Mouse (Mus musculus) midbrain, embryonic 13.5 days (tissue): ENCODE measurements around the gene Mrpl40. TPM values are rescaled to one million over a fixed set of nuclear protein-coding genes. Genes with fewer than 3 reads are reported as not detected.
"Not testable (repeated sequence)": the region's sequence is repeated elsewhere in the genome, so short reads cannot be mapped to it uniquely, and the experiment has no call there.

Experiments
- ATAC-seq: fragments of 200-750 bp; cut with Nextera tagmentation; 2 replicates; pipeline ENCODE4 v1.8.0; 2017; ENCODE audit warnings: mild to moderate bottlenecking, moderate TSS enrichment, moderate library complexity
- H3K27ac ChIP-seq: fragments of 300-500 bp; sonication (generic); 2 replicates; pipeline ENCODE4 v1.5.1; 2015; ENCODE audit warnings: inconsistent platforms, mild to moderate bottlenecking, moderate library complexity
- H3K27me3 ChIP-seq: fragments of 300-500 bp; sonication (generic); 2 replicates; pipeline ENCODE4 v1.6.1; 2015; ENCODE audit warnings: mild to moderate bottlenecking, inconsistent platforms
- H3K36me3 ChIP-seq: fragments of 300-500 bp; sonication (generic); 2 replicates; pipeline ENCODE4 v1.6.1; 2015; ENCODE audit warnings: mild to moderate bottlenecking, inconsistent platforms
- H3K4me1 ChIP-seq: fragments of 300-500 bp; sonication (generic); replicated peaks from 2 replicates; pipeline ENCODE4 v1.6.1; 2015; ENCODE audit warnings: inconsistent platforms
- H3K4me2 ChIP-seq: fragments of 300-500 bp; sonication (generic); replicated peaks from 2 replicates; pipeline ENCODE4 v1.6.1; 2015; ENCODE audit warnings: moderate library complexity, mild to moderate bottlenecking, inconsistent platforms
- H3K4me3 ChIP-seq: fragments of 300-500 bp; sonication (generic); replicated peaks from 2 replicates; pipeline ENCODE4 v1.5.1; 2015; ENCODE audit warnings: mild to moderate bottlenecking, inconsistent platforms
- H3K9ac ChIP-seq: fragments of 300-500 bp; sonication (generic); replicated peaks from 2 replicates; pipeline ENCODE4 v1.6.1; 2015; ENCODE audit warnings: mild to moderate bottlenecking, inconsistent platforms
- H3K9me3 ChIP-seq: fragments of 300-500 bp; sonication (generic); 2 replicates; pipeline ENCODE4 v1.6.1; 2016; ENCODE audit warnings: mild to moderate bottlenecking, inconsistent platforms
- WGBS: fragments of 180-500 bp; shearing (Covaris S2); methylation state at CpG from one replicate; pipeline ENCODE4 v1.1.7; 2015; 5-methylcytosine and 5-hydroxymethylcytosine counted together
- polyA plus RNA-seq: library from polyadenylated mRNA; unstranded; fragments of >200 nt; fragmentation: Nextera tagmentation; extraction: Ambion mirVana; gene quantifications from 2 replicates; pipeline ENCODE4 v1.2.1, GENCODE M21; 2015

Mrpl40 gene
- 70.2 and 74.3 TPM in 2 replicates for polyA plus RNA-seq

DNA sequence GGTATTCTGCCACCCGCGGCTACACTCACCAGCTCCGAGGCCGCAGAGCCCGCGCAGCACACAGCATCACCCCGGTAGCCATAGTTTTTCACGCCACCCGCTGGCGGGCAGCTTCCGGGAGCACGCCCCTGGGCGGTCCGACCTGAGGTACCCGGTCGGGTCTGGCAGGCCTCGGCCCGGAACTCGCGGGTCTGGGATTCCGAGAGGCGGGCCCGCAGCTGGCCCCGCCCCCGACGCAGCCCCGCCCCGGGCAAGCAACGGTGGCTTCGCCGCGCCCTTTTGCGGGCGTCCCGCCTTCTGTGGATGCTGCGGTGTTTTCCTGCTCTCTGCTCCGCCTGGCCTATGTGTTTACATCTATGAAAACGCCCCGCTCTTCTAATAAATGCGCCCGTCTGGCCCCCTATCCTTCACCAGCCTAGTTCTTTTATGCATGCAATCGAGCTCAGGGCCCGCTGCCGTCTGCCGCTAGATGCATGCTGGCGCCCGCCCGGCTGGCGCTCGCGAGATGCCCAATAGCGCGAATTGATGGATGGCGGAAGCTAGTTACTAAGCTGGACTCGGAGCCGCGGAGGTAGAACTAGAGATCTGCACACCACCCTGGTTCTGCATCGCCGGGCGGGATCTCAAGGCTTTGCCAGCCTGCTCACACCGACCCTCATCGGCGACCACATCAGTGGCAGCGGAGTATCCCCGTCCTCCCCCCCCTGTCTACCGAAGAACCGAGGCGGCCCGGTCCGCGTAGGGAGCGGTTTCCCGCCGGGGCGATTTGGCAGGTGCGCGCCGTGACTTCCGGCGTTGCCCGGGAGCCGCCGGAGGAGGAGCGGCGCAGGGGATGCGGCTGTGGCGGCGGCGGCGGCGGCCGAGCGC lies at the start of gene Mrpl40, which contains the start of gene Hira:
Gene Mrpl40, minus strand, starts transcription at position 421 of the 867 bp plus-strand sequence.
Gene Hira, plus strand, starts transcription at position 596 of the 867 bp plus-strand sequence.
- peak within 1 kb of the TSS; percentile 96 for H3K27ac ChIP-seq
- peak; percentile 95 for ATAC-seq
- WGBS: under 1% methylated on average over 90 of the region's 93 CpGs
- H3K4me3 ChIP-seq: peak within 1 kb of the TSS; percentile 97
- H3K27me3 ChIP-seq: no peaks in the 10 kb centered on the region
- no peaks in the 10 kb centered on the region for H3K9me3 ChIP-seq
- H3K9ac ChIP-seq: peak within 1 kb of the TSS; percentile 94
- peaks cover 40% of the 10 kb centered on the region for H3K4me1 ChIP-seq
- H3K36me3 ChIP-seq: peaks cover 33% of the 10 kb centered on the region
- peak within 1 kb of the TSS; percentile 73 for H3K4me2 ChIP-seq

DNA sequence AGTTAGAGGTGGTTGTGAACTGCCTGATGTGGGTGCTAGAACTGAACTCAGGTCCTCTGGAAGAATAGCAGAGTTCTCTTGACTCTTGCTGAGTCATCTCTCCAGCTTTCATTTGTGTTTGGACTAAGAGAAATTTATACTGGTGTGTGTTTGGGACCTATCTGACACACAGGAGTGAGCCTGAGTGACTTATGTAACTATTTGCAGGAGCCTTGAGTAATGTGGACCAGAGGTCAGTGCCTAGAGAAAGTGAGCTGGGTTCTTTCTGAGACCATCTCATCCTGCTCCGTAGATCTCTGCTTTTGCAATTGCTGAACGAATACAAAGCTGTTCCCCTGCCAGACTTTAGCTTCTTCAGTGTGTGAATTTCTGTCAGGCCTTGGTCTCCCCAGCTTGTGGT lies 45.1 kb upstream of the Mrpl40 start:
- Histone ChIP-seq H3K4me3 (no peak overlapping the region), H3K9ac (no peak overlapping the region), H3K27me3 (no peaks in the 10 kb centered on the region), H3K27ac (no peak overlapping the region), H3K4me2 (no peak overlapping the region), H3K9me3 (no peaks in the 10 kb centered on the region), H3K36me3 (peaks cover 93% of the 10 kb centered on the region), H3K4me1 (no peaks in the 10 kb centered on the region)
- ATAC-seq: no peak
- 94% methylated on average over 2 of the region's 2 CpGs for WGBS

DNA sequence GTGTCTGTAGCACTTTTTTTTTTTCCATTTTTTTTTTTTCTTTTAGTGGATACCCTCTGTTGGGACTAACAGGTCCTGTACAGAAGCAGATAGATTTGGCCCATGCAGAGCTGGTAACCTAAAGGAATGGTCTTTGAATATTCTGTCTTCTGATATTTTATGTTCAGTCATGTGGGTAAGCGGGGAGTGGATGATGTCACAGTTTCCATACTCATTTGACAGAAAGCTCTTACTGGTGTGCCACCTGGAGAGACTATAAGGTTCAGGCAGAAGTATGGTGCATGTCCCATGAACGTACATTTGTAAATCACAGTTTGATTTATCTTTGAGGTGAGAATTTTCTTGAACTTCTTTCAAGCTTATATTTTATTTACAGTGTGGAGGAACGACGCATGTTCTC lies 39.4 kb upstream of the Mrpl40 start:
- no peak for ATAC-seq
- Histone ChIP-seq H3K4me3 (no peak overlapping the region), H3K9ac (no peak overlapping the region), H3K4me1 (no peaks in the 10 kb centered on the region), H3K27me3 (no peaks in the 10 kb centered on the region), H3K4me2 (no peak overlapping the region), H3K9me3 (no peaks in the 10 kb centered on the region), H3K27ac (no peak overlapping the region), H3K36me3 (peaks cover 75% of the 10 kb centered on the region)
- 95% methylated on average over 4 of the region's 4 CpGs for WGBS

DNA sequence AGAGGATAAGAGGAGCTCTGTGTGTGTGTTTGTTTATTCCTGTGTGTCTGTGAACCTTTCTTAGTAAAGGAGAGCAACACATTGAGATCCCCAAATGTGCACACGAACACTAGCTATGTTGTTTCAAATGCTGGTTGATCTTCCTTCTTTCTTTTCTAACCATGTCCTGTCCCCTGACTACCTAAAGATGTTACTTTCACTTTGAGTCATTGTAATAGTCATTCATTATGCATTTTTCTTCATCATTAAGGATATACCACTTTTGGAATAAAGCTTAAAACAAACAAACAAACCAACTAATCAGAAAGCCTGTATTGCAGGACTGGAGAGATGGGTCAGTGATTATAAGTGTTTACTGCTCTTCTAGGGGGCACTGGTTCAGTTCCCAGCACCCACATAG lies 29.0 kb upstream of the Mrpl40 start:
- no peak for ATAC-seq
- Histone ChIP-seq H3K4me1 (no peaks in the 10 kb centered on the region), H3K4me2 (no peak overlapping the region), H3K4me3 (no peak overlapping the region), H3K9ac (no peak overlapping the region), H3K9me3 (no peaks in the 10 kb centered on the region), H3K27ac (no peak overlapping the region), H3K27me3 (no peaks in the 10 kb centered on the region), H3K36me3 (peaks cover 67% of the 10 kb centered on the region)
- 96% methylated on average over 1 of the region's 1 CpGs for WGBS

DNA sequence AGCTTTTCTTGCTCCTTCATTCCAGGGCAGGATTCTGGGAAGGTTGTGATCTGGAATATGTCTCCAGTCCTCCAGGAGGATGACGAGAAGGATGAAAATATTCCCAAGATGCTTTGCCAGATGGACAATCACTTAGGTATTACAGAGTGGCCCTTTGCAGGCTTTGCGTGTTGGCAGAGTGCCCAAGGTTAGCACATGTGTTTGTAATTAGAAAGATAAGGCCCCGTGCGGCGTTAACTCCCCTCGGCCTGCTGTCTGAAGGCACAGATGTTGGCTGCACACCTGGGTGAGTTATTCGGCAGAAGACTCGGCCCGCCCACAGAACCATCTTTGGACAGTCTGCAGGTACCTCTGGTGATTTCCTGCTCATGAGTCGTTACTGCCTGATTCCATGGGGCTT lies 19.8 kb upstream of the Mrpl40 start:
- no peaks in the 10 kb centered on the region for H3K9me3 ChIP-seq
- H3K4me3 ChIP-seq: no peak overlapping the region
- 91% methylated on average over 10 of the region's 10 CpGs for WGBS
- no peak overlapping the region for H3K4me2 ChIP-seq
- H3K27ac ChIP-seq: no peak overlapping the region
- H3K4me1 ChIP-seq: no peaks in the 10 kb centered on the region
- no peaks in the 10 kb centered on the region for H3K27me3 ChIP-seq
- H3K9ac ChIP-seq: no peak overlapping the region
- no peak for ATAC-seq
- peaks cover 49% of the 10 kb centered on the region for H3K36me3 ChIP-seq

DNA sequence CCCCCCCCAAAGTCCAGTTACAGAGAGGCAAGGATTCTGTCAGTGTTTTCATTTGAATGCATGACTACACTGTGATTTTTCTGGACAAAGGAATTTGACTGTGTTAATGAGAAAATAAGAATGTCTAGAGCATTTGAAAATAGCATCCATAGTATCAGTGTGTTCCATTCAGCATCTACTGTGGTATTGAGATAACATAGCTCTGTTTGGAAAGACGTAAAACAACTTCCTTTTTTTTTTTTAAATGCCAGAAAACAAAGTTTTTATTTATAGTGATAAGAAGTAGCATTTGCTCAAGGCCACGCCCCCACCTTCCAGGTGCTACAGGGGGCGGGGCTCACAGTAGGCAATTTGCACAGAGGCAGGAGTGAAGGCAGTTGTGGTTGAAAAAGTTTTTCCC lies 18.6 kb upstream of the Mrpl40 start:
- no peak overlapping the region for H3K4me2 ChIP-seq
- no peaks in the 10 kb centered on the region for H3K27me3 ChIP-seq
- no peak overlapping the region for H3K9ac ChIP-seq
- H3K36me3 ChIP-seq: peaks cover 39% of the 10 kb centered on the region
- H3K4me3 ChIP-seq: no peak overlapping the region
- no peak overlapping the region for H3K27ac ChIP-seq
- no peaks in the 10 kb centered on the region for H3K4me1 ChIP-seq
- H3K9me3 ChIP-seq: no peaks in the 10 kb centered on the region
- WGBS: 89% methylated on average over 3 of the region's 3 CpGs
- ATAC-seq: no peak

DNA sequence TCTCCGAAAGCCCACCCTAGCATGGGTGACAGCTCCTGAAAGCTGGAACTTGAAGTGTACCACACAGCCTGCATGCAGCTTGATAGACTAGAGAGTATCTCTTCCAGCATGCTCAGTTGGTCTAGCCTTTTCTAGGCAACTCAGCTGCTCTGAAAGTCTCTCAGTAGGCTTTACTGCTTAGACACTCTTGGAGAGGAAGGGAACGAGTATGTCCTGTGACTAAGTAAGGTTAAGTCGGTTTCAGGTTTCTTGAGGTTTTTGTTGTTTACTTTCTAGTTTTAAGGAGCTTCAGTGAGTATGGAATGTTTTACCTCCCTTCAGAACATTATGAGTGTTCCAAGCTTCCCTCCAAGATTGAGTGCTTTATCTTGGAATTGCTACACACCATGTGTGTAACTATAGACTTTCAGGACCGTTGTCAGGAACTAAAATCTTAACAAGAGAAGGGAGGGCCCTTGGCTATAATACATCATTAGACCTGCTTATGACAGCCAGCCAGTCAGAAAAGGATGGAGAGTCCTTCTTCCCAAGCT lies 17.2 kb upstream of the Mrpl40 start:
- no peaks in the 10 kb centered on the region for H3K27me3 ChIP-seq
- no peaks in the 10 kb centered on the region for H3K4me1 ChIP-seq
- H3K4me3 ChIP-seq: no peak overlapping the region
- H3K4me2 ChIP-seq: no peak overlapping the region
- WGBS: 90% methylated on average over 4 of the region's 4 CpGs
- ATAC-seq: no peak
- no peak overlapping the region for H3K27ac ChIP-seq
- no peak overlapping the region for H3K9ac ChIP-seq
- H3K9me3 ChIP-seq: no peaks in the 10 kb centered on the region
- H3K36me3 ChIP-seq: peaks cover 26% of the 10 kb centered on the region

DNA sequence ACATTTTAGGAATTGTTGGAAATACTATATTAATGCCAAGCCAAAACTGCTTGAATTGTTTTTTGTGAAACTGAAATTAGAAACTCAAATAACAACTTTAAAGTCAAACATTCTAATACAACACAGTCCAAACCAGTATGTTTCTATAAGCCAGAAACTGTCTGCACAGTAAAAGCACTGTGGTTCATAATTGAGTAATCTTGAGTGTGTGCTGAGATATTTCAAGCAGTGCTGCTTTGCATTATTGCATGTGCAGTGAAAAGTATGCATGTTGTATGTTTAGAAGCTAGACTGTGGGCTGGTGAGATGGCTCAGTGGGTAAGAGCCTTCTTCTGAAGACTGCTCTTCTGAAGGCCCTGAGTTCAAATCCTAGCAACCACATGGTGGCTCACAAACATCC lies 7.4 kb upstream of the Mrpl40 start:
- ATAC-seq: no peak
- peaks cover 18% of the 10 kb centered on the region for H3K36me3 ChIP-seq
- no peak overlapping the region for H3K9ac ChIP-seq
- H3K4me3 ChIP-seq: no peak overlapping the region
- no peaks in the 10 kb centered on the region for H3K9me3 ChIP-seq
- H3K27ac ChIP-seq: no peak overlapping the region
- no peak overlapping the region for H3K4me2 ChIP-seq
- peaks cover 24% of the 10 kb centered on the region for H3K4me1 ChIP-seq
- H3K27me3 ChIP-seq: no peaks in the 10 kb centered on the region

DNA sequence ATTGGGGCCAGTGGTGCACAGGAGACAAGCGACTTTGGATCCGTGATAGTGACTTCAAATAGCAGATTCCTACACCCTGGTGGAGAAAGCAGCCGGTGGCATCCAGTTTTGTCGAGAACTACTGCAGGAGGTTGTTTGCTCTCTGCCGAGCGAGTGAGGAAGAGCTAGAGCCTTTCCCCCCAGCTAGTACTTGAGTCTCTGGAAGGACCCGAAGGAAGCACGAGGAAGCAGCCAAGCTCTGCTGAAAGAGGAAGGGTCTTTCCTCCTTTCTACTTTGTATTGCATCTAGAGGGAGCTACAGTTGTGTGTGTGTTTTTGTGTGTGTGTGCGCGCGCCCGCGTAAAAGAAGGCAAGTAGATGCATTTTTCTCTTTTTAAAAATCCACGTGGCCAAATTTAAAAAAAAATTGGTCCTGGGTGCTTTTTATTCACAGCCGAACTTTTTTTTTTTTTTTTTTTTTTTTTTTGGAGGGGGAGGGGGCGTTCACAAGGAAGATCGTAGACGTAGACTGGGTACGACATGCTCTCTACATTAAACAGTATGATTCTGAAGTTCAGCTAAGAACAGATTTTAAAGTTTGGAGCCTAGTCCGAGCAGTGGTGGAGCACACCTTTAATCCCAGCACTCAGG lies 1.5 kb upstream of the Mrpl40 start:
- Histone ChIP-seq H3K4me2 (peak overlapping the region; percentile 73), H3K27ac (peak overlapping the region; percentile 96), H3K4me3 (peak overlapping the region; percentile 97), H3K9ac (peak overlapping the region; percentile 94), H3K27me3 (no peaks in the 10 kb centered on the region), H3K36me3 (peaks cover 23% of the 10 kb centered on the region), H3K9me3 (no peaks in the 10 kb centered on the region), H3K4me1 (peaks cover 40% of the 10 kb centered on the region)
- ATAC-seq: no peak
- WGBS: 33% methylated on average over 20 of the region's 20 CpGs

DNA sequence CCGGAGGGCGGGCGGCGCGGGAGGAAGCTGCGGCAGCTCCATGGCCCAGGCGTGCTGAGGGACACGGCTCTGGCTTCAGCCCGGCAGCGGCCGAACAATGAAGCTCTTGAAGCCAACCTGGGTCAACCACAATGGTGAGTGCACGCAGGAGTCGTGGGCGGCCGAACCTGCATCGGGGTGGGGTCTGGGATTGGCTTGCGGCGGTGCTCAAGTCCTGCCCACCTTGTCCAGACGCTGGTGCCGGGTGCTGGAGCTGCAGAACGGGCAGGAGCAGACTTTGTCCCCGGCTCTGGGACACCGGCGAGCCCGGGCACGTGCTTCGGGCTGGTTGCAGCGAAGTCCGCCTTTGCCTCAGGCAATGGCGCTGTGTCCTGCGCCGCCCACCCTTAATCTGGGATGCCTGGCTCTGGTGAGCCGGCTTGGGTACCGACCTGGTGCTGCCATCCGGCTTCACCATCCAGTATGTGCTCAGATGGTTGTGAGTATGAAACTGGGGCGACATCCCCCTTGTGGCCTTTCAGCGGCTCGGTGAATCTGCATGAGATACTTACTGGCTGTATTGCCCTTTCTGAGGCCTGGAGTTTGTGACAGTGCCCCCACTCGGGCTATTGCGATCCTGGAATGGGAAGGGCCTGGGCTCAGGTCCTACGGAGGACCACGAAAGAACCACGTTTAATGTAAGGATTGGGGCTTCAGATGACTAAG lies 876 bp upstream of the Mrpl40 start:
- H3K9ac ChIP-seq: peak overlapping the region; percentile 94
- peaks cover 40% of the 10 kb centered on the region for H3K4me1 ChIP-seq
- peak; percentile 55 for ATAC-seq
- peak overlapping the region; percentile 73 for H3K4me2 ChIP-seq
- H3K4me3 ChIP-seq: peak overlapping the region; percentile 97
- peaks cover 24% of the 10 kb centered on the region for H3K36me3 ChIP-seq
- no peaks in the 10 kb centered on the region for H3K9me3 ChIP-seq
- peak overlapping the region; percentile 96 for H3K27ac ChIP-seq
- WGBS: under 1% methylated on average over 42 of the region's 43 CpGs
- no peaks in the 10 kb centered on the region for H3K27me3 ChIP-seq

DNA sequence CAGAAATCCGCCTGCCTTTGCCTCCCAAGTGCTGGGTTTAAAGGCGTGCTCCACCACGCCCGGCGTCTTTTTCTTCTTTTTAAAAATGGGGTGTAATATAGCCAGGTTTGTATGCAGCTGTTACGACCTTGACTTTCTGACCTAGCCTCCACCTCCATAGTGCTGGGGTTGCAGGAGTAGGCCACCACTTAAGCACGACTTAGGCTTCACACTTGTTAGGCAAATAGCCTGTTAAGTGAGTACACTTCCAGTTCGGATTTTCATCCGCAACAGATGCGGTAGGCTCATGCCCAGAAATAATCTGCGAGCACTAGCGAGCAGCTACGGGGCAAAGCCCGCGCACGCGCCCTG lies 596 bp downstream of the Mrpl40 start:
- Histone ChIP-seq H3K4me3 (peak overlapping the region; percentile 97), H3K9me3 (no peaks in the 10 kb centered on the region), H3K27ac (peak overlapping the region; percentile 96), H3K4me2 (peak overlapping the region; percentile 73), H3K27me3 (no peaks in the 10 kb centered on the region), H3K9ac (peak overlapping the region; percentile 94), H3K36me3 (peaks cover 35% of the 10 kb centered on the region), H3K4me1 (peaks cover 36% of the 10 kb centered on the region)
- peak; percentile 58; the same call in 1 of the 2 replicates for ATAC-seq
- 1% methylated on average over 17 of the region's 17 CpGs for WGBS

DNA sequence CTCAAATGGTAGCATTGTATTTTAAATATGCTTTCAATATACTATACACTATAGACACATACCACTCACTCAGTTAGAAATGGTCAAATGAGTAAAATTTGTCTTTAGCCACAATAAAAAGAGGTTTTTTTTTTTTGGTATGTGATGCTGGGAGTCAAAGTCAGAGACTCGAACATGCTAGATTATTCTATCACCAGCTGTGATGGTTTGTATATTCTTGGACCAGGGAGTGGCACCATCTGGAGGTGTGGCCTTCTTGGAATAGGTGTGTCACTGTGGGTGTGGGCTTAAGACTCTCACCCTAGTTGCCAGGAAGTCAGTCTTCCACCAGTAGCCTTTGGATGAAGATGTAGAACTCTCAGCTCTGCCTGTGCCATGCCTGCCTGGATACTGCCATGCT lies 6.2 kb downstream of the Mrpl40 start:
- H3K9ac ChIP-seq, H3K4me3 ChIP-seq, H3K9me3 ChIP-seq, ATAC-seq, H3K4me1 ChIP-seq, H3K4me2 ChIP-seq, H3K27me3 ChIP-seq, H3K27ac ChIP-seq: not testable (repeated sequence)
- WGBS: 93% methylated on average over 1 of the region's 1 CpGs
- H3K36me3 ChIP-seq: peaks cover 44% of the 10 kb centered on the region
